Mouse (Mus musculus): ENCODE results near the gene Nyx.
"Not testable (repeated sequence)": the region's sequence is repeated elsewhere in the genome, so short reads cannot be mapped to it uniquely, and the experiment has no call there.

GRCm38 (mm10) chrX:13436042-13436441 lies 29.9 kb upstream of the Nyx start:
- not testable (repeated sequence) for TF ChIP-seq CTCF (IDR thresholded peaks at IDR 0.05; ENCODE audit: extremely low read depth, insufficient read depth, insufficient read length, insufficient replicate concordance); POLR2A (IDR thresholded peaks at IDR 0.05; ENCODE audit: low read depth, low read length)

All from spleen, adult 2 months (tissue).